Mouse (Mus musculus) embryo, embryonic 11.5 days (tissue): ENCODE measurements around the gene Golph3.
A peak's percentile ranks its signal among the peaks of the same experiment; 100 is the strongest.

Experiments used
- DNase-seq: peaks from one replicate; pipeline ENCODE4 v3.0.0-alpha.2; 2012; ENCODE audit warnings: low read depth, low spot score

Gene Golph3

DNA sequence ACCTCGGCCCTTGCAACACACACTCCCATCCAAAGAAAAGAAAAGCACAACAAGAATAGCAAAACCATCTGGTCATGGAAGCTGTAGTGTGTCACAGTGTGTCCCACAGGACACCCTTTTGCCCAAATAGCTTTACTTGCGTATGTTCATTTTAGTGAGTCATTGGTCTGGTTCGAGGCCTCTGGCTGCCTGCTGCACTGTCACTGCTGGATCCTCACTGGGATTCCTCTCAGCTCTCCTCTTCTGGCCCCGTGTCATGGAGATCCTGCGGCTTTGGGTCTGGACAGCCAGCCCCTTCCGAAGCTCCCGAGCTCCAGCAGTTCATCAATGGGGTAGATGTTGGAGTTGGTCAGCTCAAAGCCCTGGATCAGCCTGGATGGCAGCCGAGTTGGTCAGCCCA lies 2.8 kb upstream of the Golph3 start:
- DNase-seq: no peak

DNA sequence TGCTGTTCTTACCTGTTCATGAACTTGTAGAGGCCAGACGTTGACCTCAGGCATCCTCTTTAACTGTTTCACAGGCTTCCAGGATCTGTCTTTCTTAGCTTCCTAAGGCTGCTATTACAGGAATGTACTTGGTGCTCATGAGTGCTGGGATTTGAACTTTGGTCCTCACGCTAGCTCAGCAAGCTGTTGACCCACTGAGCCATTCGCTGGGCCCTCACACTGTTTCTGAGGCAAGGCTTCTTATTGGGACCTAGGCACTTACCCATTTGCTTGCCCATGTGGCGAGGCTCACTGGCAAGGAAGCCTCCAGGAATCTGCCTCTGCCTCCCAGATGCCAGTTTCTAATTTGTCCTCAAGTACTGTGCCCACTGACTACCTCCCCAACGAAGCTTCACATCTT lies 1.4 kb upstream of the Golph3 start:
- DNase-seq: no peak

DNA sequence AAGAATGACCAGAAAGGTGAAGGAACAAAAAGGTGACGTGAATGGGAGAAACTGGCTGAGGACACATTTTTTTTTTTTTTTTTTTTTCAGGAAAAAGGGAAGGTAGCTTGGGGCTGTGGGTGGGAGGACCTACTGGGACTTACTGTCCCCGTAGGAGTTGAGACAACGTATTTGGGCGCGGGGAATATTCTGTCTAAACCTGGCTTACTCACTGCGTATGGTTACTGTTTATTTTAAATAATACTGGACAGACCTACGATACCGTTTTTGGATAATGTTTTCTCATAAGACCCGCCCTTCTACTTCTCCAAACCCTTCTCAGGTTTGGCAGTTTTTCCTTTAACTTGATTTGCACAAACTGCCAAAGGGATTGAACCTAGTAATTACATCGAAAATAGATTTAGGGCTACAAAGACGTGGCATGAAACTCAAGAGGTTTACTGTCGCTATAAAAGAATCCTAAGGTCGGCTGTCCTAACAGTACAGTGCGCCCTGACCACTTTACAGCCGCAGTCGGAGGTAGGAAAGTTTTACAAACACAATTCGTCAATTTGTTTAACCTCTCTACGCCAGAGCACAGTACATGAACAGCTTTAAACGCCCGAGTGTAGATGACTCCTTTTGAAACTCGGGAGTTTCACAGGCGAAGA lies 684 bp upstream of the Golph3 start:
- no peak for DNase-seq

DNA sequence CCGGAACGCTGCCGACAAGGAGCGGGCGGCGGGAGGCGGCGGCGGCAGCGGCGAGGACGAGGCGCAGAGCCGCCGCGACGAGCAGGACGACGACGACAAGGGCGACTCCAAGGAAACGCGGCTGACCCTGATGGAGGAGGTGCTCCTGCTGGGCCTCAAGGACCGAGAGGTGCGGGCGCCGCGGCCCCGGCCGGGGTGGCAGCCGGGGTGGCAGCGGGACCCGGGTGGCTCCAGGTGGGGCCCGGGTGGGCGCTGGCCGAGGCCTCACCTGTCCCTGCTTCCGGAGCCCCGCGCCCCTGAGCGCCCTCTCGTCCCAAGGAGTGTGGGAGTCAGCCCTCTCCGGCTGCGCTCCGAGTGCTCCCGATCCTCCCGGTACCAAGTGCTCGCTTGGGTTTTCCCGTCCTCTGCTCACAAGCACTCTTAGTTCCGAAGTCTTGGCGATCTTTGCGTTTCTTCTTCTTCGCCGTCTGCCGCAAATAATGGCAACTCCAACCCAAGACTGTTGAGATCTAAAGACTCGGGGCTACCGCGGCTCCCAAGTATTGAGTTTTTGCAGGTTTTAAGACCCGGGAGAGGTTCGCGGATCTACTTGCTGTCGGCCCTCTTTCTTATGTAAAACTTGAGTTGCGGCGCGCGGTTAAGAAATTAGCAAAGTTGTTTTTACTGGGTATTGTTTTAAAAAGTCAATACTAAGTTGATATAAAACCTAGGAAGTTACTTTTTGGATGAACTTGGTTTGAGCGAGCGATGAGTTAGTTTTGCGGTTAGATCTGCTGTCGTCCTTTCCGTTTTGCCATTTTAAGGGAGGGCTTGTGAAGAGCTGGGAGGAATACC lies 755 bp downstream of the Golph3 start, which contains the start of gene 1810049J17Rik:
TSS of gene 1810049J17Rik (minus strand) at position 112 of the 834 bp plus-strand sequence.
- DNase-seq: peak; percentile 20

DNA sequence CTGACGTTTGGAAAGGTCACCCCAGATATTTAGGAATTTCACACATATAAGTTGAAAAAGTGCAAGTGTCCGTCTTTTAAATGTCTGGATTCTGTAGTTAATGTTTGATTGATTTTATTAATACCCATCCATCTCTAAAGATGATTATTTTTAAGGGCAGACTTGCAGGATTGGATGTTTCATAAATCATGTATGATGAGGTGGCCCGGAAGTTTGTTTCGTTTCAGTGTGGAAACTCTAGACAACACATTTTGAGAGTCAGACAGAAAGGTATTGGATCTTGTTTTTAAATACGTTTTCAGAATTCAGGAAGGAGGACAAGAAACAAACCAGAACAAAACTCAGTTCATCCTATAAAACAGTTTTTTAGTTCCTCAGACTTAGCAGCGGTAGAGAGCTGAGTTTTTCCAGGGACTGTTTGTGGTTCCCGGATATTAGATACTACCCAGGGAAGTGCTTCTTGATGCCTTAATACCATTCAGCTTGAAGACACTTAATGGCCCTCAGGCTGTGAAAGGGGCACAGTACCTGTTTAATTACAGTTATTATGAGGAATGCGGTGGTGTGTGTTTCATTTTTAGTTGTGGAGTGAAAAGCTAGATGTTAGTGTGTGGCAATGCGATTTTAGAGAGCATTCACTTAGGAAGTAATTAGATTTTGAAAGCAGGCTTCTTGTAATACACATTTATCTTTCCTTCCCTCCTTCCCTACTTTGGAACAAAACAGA lies 1.6 kb downstream of the Golph3 start:
- DNase-seq: no peak

DNA sequence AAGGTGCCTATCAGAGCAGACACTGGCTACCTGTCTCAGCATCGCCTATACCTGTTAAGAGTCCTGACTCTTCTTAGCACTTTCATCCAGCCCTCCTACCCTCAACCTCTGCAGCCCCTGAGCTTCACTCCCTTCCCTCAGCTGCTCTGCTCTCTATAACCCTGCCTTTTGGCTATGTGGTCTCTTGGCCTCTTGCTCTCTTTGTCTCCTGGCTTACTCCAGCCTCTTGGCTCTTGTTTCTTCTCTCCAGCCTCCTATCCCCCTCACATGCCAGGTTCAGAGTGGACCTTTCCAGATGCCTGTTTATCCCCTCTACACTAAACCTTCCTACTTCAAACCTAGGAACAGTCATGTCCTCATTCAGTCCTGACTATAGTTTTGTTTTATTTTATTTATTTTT lies 3.1 kb downstream of the Golph3 start:
- DNase-seq: no peak

DNA sequence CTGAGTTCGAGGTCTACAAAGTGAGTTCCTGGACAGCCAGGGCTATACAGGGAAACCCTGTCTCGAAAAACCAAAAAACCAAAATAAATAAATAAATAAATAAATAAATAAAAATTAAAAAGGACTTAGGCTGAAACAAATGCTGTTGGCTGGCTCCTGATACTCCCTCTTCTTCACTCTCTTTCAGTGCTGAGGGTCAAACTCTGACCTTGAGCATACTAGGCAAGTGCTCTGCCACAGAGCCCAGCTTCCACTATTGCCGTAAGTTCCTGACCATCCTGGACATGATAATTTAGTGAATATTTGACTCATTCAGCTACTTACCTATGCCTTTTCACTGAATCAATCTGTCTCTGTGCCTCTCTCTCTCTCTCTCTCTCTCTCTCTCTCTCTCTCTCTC lies 9.1 kb downstream of the Golph3 start:
- DNase-seq: no peak

DNA sequence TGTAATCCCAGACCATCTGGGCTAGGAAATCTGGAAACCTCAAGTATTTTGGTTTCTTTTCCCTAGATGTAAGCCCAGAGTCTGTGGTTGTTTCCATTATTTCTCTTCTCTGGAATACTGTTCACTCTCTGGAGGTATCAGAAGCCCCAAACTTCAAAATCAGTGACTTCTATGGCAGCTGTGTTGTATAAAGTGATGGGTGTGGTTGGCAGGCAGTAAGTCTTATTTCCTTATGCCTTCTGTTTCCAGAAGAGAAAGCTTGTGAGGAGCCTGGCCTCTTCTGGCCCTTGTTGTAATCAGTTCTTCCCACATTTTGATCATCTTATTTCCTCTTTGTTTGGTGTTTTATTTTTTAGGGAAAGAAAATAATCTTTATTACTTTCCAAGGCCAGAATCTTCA lies 9.6 kb downstream of the Golph3 start:
- DNase-seq: no peak

DNA sequence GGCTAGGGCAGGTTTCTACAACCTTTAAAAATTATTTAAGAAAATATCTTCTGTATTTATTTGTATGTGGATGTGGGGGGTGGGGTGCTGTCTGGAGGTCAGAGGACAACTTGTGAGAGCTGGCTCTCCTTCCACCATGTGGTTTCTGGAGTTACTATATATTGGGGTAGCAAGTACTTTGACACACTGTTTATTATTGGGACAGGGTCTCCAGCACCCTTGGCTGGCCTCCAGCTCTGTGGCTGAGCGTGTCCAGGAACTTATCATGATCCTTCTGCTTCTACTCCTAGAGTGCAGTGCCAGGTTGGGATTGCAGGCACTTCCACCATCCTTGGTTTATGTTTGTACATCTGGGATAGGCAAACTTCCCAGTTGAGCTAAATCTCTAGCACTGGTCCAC lies 10.1 kb downstream of the Golph3 start:
- DNase-seq: no peak

DNA sequence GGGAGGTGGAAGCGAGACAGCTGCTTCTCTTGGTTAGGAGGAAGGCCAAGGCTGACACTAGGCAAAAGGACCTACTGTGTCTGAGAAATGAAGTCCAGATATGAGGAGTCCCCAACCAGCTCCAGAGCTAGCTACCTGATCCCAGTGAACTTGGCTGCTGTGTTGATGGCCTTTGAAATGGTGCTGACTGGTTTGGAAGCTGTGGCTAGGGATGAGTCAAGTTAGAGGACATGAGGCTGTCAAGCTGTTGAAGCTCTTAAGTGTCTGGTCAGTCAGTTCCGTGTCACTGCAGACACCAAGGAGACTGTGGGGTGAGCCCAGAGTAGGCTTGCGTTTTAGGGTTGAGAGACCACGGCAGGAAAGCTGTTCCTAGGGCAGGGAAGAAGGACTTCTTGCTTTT lies 13.1 kb downstream of the Golph3 start:
- no peak for DNase-seq

DNA sequence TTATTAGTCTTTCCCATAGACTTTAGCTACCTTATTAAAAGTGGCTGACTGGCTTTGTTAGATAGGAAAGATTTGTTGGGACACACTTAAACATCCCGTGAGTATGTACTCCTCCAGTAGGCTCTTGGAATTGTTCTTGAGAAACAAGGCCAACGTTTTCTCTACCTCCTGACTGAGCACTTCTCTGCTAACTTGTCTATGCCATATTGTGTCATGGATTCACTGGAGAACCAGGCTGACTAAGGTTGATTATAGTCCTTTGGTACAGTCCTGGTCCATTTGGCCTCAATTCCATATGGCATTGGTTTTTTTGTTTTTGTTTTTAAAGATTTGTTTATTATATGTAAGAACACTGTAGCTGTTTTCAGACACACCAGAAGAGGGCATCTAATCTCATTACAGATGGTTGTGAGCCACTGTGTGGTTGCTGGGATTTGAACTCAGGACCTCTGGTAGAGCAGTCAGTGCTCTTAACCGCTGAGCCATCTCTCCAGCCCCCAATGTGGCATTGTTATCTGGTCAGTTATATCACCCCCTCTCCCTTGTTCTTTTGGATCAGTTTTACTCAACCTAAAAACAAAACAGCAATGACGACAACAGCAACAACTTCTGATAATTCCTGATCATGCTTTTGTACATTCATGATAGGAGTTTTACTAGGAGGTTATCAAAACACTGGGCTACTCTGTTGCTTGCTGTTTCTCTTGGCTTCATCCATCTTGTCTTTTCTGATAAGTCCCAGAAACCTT lies 16.0 kb downstream of the Golph3 start:
- no peak for DNase-seq

DNA sequence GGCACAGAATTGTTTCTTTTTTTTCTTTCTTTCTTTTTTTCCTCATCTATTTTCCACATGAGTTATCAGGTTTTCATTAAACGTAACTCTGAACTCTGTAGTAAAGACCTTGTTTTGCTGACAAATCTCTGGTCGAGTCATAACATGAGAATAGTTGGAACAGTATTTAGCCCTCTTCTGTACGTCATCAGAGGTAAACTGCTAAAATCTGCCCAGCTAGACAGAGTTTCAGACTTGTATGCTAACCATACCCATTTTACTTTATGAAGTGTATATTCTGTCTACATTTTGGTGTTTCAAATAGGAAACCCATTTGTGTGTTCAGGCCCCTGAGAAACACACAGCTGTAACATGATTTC lies 16.5 kb downstream of the Golph3 start:
- no peak for DNase-seq

DNA sequence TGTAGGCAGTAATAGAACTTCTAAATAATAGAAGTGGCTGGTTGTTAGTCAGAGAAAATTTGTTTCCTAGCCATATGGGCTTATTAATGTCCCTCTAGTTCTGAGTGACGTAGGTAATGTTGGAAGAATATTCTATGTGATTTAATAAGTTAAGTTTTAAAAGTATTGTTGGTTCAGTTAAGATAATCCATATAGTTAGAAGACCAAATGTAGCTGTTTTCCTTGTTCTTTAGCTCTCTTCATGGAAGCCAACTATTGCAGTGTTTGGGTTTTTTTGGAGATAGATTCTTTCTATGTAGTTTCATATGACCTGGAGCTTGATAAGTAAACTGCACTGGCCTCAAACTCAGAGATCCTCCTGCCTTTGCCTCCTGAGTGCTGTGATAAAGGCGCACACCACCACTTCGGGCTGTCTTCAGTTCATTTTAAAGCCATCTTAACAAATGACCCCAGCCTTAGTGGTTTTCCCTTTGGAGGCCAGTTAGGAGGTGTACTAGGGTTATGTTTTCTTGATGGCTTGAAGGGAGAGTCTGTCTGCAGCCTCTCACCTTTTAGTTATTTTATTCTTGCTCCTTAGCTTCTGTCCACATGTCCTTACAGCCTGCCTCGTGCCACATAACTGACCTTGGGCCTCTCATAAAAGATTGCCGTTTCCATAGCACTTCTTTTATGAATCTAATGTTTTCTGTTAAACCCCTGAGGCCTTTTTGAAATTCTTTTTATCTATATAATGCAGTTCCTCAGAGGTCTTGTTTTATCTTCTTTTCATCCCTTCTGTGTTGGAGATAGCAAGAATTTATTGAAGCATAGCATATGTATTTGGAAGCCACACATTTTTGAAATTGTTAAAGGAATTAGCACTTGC lies 19.5 kb downstream of the Golph3 start:
- DNase-seq: no peak

DNA sequence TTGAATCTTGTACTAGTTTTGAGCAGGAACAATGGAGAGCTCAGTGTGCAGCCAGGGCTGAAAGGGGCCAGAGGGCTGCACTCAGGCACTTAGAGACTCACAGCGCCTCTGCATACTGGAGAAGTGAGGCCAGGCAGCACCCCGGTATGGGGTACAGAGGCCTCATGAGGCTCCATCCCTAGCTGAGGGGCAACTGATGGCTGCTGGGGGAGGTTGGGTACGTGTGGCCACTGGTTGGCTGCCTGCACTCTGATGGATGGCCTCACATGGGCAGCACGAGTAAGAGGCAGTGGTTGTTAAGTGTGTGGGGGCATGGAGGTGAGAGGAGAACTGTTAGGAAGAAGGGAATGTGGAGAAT lies 20.1 kb downstream of the Golph3 start:
- DNase-seq: no peak

DNA sequence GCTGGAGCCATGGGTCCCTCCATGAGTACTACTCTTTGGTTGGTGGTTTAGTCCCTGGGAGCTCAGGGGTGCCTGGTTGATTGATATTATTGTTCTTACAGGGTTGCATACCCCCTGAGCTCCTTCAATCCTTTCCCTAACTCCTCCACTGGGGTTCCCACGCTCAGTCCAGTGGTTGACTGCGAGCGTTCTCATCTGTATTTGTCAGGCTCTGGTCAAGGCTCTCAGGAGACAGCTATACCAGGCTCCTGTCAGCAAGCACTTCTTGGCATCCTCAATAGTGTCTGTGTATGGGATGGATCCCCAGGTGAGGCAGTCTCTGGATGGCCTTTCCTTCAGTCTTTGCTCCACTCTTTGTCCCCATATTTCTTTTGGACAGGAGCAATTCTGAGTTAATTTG lies 25.7 kb downstream of the Golph3 start:
- DNase-seq: no peak

DNA sequence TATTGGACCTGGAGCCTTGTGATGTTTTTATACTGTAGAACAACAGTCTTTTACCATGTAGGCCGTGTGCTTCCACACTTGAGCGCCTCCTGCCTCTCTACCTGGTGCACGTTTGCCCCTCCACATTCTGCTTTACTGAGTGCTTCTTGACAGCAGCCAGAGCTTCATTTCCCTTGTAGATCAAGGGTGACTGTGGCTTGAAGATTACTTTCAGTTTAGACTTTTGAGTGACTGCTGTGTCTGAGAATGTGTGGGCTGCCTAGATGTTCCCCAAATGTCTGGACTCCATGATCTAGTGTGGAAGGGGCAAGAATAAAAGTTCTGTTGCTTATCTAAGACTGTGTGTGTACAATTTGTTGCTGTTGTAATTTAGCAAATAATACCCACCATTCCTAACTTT lies 27.7 kb downstream of the Golph3 start:
- DNase-seq: no peak

DNA sequence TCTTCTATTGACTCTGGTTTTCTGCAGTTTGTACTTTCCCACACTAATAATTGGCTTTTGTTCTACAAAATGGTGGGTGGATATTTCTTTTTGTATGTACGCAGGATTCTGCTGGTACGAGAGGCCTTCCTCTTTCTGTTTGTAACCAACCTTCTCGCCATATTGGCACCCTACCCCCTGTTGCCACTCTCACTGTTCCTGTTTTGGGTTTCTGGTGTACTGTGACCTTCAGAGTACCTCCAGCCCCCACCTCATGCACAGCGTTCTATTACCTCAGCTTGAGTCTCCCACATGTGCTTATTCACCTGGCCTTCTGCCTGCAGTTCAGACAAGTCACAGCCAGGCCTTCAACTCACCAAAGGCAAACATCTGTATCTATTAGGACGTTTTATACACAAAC lies 28.6 kb downstream of the Golph3 start:
- DNase-seq: no peak

DNA sequence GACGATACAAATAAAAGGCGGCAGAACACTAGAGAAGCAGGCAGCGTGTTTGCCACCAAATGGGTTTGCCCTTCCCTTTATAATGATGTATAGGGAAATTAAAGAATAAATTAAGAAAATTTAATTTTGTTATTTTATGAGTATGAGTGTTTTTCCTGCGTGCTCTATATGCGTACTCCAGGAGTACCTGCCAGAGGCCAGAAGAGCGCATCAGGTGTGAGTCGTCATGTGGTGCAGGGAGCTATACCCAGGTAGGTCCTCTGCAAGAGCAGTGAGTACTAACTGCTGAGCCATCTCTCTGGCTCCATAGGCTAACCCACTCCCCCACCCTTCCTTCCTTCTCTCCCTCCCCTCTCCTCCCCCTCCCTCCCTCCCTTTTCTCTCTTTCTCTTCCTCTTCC lies 30.2 kb downstream of the Golph3 start:
- no peak for DNase-seq

DNA sequence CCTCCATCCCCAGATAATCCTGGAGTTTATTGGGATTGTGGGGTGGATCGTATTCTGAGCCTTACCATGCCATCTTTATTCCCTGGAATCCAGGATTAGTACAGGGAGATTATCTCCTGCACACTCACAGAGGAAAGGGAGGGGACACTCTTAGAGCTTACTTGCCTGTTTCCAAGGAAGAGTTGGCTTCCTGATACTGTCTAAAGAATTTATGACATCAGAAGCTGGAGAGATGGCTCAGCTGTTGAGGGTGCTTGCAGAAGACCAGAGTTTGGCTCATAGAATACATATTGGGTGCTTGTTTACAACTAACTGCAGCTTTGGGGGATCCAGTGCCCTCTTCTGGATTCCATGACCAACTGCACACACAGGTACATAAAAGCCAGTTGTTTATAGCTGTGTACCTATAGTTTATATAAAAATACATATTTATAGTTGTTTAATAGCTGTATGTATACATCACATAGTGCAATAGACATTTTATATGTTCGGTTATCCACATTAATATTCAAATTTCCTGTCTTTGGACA lies 33.1 kb downstream of the Golph3 start:
- DNase-seq: no peak

DNA sequence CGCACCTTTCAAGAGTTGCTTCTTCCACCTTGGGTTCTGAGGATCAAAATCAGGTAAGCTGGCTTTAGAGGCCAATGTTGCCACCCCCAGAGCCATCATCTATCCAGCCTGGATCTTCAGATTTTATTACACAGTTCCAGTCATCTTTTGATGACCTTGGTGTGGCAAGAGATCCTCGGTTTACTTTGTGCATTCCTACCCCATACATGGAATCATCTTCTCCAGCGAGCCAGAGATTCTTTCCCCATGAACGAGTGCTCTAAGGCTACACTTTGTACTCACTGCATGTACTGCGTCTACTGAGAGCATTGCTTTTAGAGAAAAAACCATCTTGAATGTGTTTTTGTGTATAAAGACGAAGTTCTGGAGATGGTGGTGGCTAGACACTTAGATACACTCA lies 34.0 kb downstream of the Golph3 start:
- no peak for DNase-seq

DNA sequence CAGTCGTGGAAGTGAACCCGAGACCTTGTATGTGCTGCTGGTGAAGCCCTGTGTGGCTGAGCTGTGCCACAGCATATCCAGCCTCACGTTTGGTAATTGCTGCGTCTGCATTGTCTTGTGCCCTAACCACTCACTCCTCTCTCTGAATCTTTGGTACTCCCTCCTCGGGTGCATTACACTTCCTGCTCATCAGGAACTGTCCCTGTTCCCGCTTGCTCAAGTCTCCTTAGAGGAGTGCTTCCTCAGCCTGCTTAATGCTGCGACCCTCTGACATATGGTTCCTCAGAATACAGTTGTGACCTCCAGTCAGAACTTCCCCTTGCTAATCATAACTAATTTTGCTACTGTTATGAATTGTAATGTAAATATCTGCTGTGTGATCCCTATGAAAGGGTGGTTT lies 34.7 kb downstream of the Golph3 start:
- DNase-seq: no peak
